In genomic region chr3:21735688-21736087, GRCm38 (mm10) we compare ENCODE assay signal across 7 mouse cellular contexts.
DNase-seq lines count a peak whose midpoint lies in the region; ATAC-seq lines count a peak whose summit lies in the region.
"Not testable (repeated sequence)": the region's sequence is repeated elsewhere in the genome, so short reads cannot be mapped to it uniquely, and the experiment has no call there.

No protein-coding gene starts in this region.

- not testable (repeated sequence) for H3K27me3 ChIP-seq in splenic B cell, adult 2 months (ENCODE audit: control insufficient read depth, insufficient read depth, low read length, poor library complexity, severe bottlenecking)

- H3K36me3 ChIP-seq in splenic B cell, adult 2 months (ENCODE audit: control insufficient read depth, insufficient read depth, low read length, poor library complexity, severe bottlenecking) = not testable (repeated sequence)

- ATAC-seq in granulocyte monocyte progenitor cell, adult 5-6 weeks (replicated peaks; ENCODE audit: poor library complexity, severe bottlenecking) = peak; percentile 70; the same call in 1 of the 2 replicates

- peak; percentile 66 for DNase-seq in 416B (ENCODE audit: low read depth)
- peak; percentile 29 to 46 for DNase-seq in B cell, adult 2 months
- peak; percentile 4 for DNase-seq in ES-CJ7 (ENCODE audit: low read depth, low spot score)
- peak; percentile 36 for DNase-seq in MEL-GATA-1-ER (ENCODE audit: extremely low read depth, low read depth)
- DNase-seq in ZHBTc4 (ENCODE audit: low read depth, low spot score) = peak; percentile 5
- DNase-seq in splenic B cell, adult 2 months (ENCODE audit: low read depth, low spot score) = peak; percentile 71

Comparison
In these comparisons a context has a peak if more than half of its experiments do, and no peak if none do; other contexts are left out.
1. Peak in every context shown above with its lines: DNase-seq and ATAC-seq.
2. DNase-seq: peak in every context shown above with its lines; median percentile 71 in splenic B cell, adult 2 months; 66 in 416B; 38 in B cell, adult 2 months; 36 in MEL-GATA-1-ER; 5 in ZHBTc4; 4 in ES-CJ7.